Mouse (Mus musculus) ovary, adult 18-20 months (tissue): Measurements from ENCODE around the gene Wfdc12.
"Not testable (repeated sequence)": the region's sequence is repeated elsewhere in the genome, so short reads cannot be mapped to it uniquely, and the experiment has no call there.

ENCODE experiments used
- DNase-seq: peaks from one replicate; pipeline ENCODE4 v3.0.0; 2022; ENCODE audit warnings: low spot score, mixed read lengths

Wfdc12 gene

DNA sequence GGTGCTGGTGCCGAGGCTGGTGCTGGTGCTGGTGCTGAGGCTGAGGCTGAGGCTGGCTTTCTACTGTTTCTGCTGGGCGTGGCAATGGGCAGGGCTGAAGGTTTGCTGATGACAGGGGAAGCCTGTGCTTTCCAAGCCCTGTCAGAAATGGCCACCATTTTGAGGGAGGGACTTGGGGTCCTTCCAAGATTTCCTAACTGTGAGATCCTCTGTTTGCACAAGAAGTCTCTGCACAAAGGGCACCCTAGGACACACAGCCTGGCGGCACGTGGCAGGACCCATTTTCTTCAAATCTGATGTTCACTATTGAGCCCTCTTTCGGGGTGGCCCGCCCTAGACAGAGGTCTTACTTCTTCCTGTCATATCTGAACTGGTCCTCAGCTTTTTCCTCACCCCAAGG, at the start of gene Wfdc12:
Gene Wfdc12 (minus strand): TSS at position 33 of the 400 bp plus-strand sequence.
- no peak for DNase-seq

GRCm38 (mm10) chr2:164238366-164238765, 48.0 kb upstream of the Wfdc12 start, which contains the start of gene Svs2:
Svs2 (minus strand) TSS chr2:164238466.
- DNase-seq: no peak

- DNase-seq: no peak
Observed at GRCm38 (mm10) chr2:164232671-164233070, 42.3 kb upstream of the Wfdc12 start.

DNA sequence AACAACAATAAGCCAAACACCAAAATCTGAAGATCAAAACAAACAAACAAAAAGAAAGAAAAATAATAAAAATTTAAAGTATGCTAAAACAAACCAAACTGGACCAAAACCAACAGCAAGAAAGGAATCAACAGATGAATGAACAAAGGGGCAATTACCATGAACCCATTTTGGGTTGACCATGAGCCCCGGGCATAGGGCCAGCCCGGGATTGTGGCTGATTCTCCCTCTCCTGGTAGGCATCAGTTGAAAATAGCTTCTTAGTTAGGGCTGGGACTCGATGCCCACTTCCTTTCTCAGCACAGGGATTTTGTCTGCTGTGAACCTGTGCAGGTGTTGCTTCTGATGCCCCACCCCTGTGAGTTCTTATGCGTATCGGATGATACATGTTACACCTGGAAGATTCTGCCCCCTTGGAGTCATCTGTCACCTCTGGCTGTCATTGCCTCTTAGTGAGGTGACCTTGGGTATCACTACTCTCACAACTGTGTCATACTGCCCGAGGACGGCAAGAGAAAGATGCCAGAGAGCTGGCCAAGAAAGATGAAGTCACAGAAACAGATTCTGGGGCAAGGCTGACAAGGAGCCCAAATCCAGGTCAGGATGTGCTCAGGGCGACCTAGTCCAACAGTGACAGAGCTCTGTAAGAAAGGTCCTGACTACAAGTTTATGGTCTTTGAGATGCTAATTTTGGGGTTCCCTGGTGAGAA, 38.1 kb upstream of the Wfdc12 start:
- no peak for DNase-seq

- no peak for DNase-seq
Observed at GRCm38 (mm10) chr2:164221522-164221921, 31.1 kb upstream of the Wfdc12 start, which contains the start of gene Wfdc15b. Wfdc15b (minus strand) TSS chr2:164221660.

GRCm38 (mm10) chr2:164219295-164219694, 28.9 kb upstream of the Wfdc12 start:
- DNase-seq: no peak

DNA sequence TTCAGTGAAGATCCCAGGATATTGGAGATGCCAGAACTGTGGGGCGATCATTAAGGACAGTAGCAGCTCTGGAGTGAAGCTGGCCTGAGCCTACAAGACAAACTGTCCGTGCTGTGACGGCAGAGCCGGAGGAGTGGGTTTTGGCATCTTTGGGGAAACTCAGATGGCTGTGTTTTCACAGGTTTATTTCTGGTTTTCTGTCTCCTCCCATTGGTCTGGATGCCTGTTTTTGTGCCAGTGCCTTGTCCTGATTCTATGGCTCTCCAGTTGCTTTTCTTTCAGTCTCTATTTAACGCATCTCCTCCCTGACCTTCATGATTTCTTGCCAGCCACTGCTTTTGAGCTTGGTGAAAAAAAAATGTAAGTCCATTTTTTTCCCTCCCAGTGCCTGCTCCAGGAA, 22.3 kb upstream of the Wfdc12 start:
- no peak for DNase-seq

GRCm38 (mm10) chr2:164210892-164211291, 20.5 kb upstream of the Wfdc12 start:
- no peak for DNase-seq

DNA sequence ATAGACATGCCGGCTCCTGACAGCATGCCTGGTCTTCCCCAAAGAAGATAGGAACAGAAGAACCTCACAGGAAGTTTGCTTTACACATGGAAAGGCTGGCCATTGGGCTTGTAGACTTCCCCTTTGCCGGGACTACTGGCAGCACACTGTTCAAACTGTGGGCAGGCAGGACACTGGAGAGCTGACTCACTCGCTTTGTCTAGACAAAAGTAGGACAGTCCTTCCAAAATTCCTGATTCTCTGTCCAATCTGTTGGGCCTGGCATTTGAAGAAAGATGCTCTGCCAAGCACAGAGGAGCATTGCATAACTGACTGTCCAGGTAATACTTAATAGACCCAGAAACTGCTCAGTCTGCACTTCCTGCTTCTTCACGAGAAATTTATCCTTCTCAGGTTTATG, 16.3 kb upstream of the Wfdc12 start:
- no peak for DNase-seq

DNA sequence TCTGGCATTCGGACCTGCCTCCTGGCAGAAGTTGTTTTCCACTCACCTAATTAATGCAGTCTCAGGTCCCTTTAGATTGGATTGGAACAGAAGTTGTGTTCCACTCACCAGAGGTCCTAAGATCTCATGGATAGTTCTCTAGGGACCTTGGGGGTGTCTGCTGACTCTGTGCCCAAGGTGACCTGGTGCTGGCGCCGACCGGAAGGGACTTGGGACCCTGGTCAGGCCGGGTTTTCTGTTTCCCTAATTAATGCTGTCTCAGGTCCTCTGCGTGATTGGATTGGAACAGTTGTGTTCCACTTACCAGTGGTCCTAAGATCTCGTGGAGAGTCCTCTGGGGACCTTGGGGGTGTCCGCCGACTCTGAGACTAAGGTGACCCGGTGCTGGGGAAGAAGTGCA, 15.6 kb upstream of the Wfdc12 start:
- not testable (repeated sequence) for DNase-seq

DNA sequence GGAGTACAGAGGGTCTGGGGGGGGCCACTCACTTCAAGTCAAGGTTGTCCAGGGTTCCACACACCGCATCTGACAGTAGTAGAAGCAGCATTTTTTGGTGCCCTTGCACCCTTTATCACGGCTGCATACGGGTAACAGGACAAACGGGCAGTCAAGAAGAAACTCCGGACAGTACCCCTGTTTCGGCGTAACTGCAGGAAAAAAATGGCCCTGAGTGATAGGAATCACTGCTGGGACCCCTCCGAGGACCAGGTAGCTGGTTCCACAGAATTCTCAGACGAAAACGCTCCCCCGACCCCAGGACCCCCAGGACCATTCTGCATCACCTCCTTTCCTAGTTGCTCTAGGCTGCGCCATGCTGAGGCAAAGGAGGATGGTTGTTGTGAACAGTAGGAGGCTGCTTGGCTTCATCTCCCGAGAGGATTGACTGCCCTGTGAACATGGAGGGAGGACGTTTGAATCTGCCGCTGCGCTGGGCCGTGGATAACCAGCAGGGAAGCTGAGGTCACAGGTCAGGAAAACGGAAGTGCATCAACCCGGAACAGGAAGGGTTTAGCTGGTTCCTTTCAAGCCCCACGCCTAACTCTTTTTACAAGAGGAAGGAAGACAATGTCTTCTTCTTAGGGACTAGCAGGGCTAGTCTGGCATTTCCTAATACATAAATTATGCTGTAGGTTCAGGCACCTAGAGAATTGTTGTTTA, 9.4 kb upstream of the Wfdc12 start, which contains the start of gene Wfdc15a:
Gene Wfdc15a (minus strand): TSS at position 505 of the 702 bp plus-strand sequence.
- DNase-seq: no peak

GRCm38 (mm10) chr2:164196700-164196990, 6.2 kb upstream of the Wfdc12 start:
- no peak for DNase-seq

DNA sequence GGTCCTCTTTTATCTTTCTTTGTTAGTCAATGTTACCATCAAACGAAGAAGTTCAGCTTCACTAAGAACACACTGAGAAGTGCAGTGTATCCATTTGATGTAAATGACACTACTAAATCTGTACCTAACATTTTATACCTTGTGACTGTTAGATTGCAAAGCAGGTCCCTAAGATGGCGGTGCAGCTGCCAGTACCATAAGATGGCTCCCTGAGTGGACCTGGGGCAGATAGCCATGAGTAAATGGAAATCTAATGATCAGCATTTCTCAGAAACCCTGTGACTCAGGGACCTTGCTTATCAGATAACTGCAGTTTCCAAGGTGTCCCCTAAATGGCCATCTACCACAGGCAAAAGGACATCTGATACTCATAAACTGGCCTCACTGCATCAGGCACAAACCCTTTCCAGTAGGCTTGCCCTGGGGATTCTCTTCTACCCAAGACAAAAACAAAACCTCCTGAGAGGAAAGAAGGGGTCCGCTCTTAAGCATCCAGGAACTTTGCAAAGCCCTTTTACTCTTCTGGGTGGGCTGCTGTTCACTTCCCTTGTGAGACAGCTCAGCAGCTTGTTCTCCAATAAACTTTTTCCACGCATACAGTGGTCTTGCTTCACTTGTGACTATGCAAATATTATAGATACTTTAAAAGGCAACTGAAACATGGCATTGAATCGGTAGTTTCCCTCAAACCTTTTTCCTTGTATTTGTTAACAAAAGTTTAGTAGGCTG, 5.7 kb upstream of the Wfdc12 start:
- no peak for DNase-seq

DNA sequence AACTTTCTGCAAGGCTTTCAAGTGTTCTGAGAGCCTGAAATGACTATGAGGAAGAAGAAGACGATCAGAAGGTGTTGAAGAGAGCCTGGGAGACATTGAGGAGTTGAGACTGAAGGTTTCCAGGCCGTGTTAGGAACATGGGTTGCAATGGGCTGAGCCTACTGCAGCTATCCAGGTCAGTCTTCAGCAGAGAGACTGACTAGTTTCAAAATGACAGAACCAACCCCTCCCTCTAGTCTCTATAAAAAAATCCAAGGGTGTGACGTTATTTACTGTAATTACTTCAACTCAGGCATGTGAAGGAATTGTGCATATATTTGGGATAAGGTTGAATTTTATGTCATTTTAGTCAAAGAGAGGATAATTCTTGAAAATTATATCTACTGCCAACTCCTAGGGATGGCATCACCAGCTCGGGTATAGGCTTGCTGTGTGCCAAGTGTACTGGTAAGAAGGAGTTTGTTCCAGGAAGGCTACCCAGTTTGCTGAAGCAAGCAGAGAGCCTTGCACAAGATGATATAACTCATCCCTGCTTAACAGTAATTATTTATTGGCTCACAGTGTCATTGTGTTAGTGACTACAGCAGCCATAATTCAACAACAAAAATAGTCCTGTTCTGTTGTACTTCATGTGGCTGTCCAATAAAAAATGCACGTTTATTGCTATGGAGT, 4.7 kb upstream of the Wfdc12 start:
- DNase-seq: no peak

GRCm38 (mm10) chr2:164192279-164192678, 1.9 kb upstream of the Wfdc12 start:
- no peak for DNase-seq

DNA sequence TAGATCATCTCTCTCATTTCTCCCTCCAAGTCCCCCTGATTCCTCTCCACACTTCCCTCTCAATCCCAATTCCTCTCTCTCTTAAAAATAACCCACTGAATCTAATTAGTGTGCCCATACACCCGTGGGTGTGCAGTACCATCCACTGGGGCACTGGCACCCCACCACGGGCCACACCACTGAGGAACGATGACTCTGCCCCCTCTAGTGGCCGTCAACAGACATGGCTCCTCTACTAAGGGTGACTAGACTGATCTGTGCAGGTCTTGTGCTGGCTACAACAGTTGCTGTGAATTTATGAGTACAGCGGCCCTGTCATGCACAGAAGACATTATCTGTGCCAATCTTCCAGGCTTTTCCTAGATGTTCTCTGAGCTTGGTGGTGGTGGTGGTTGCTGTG, 1.7 kb downstream of the Wfdc12 start:
- DNase-seq: no peak

DNA sequence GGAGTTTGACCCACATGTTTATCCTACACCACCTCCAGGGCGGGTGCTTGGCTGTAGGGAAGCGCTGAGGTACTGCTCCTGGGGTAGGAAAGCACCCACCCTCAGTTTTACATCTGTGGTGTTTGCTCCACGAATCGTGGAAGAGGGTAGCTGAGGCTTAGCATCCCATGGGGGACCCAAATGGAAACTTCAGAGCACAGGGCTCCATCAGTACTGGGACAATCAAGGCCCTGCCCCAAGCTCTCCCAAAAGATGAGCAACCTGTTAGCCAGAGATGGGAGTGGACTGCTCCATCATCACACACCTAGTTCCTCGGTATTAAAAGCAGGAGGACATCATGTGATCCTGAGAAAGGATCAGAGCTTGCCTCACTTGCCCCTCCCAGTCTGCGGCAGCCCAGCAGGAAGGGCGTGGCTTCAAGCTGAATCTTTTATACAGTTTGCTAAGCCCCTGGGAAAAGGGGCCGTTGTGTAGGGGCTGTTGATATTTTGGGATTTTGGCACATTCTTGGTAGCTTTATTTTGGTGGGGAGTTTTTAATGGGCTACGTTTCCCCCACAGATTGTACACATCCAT, 6.2 kb downstream of the Wfdc12 start:
- DNase-seq: no peak

GRCm38 (mm10) chr2:164183340-164183739, 7.1 kb downstream of the Wfdc12 start:
- DNase-seq: no peak

GRCm38 (mm10) chr2:164182692-164183255, 7.6 kb downstream of the Wfdc12 start, which contains the start of gene Wfdc5:
Wfdc5 (minus strand) TSS chr2:164182742.
- DNase-seq: no peak

- DNase-seq: no peak
Observed at GRCm38 (mm10) chr2:164180770-164181169, 9.6 kb downstream of the Wfdc12 start.

DNA sequence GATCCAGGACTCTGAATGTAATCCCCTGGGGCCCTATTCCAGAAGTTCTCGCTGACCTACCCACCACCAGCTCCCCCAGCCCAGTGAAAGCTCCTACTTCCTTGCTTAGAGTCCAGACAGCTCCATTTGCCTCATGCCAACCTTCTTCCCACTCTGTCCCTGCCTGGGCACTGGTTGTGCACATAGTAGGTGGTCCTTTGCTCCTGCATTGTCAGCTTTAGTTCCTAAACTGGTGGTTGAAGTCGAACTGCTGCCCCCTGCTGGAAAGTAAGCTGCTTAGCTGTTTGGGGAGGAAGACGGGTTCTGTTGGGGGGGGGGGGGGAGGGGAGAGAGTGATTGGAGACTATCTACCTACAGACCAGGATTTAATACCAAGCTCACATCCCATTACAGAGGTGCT, 10.3 kb downstream of the Wfdc12 start:
- DNase-seq: no peak

GRCm38 (mm10) chr2:164177831-164178230, 12.6 kb downstream of the Wfdc12 start:
- DNase-seq: no peak
